Mouse (Mus musculus): ENCODE measurements at regions not wholly inside any gene's neighbourhood (a gene's known extent, or its start where the extent isn't known, plus 50 kb on each side); places are given as distances from the start of the nearest gene placed in this dataset.

DNA sequence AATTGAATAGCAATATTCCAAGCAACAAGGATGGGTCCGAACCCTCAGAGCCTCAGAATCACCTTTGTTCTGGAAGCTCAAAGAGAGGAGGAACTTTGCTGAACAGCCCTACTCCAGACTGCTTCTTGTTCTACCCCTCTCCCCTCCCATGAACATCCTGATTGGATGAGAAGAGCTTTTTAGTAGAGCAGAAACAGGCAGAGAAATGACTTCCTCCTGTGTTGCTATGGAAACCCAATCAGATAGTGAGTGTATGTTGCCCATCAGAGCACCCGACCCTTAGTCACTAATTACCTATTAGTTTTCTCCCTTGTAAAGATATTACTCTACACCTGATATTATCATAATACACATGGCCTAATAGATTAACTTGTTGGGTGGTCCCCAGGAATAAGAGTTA, 469.4 kb upstream of the Rgma start:
- DNase-seq (ENCODE audit: low spot score in 2 of 2) = no peak

DNA sequence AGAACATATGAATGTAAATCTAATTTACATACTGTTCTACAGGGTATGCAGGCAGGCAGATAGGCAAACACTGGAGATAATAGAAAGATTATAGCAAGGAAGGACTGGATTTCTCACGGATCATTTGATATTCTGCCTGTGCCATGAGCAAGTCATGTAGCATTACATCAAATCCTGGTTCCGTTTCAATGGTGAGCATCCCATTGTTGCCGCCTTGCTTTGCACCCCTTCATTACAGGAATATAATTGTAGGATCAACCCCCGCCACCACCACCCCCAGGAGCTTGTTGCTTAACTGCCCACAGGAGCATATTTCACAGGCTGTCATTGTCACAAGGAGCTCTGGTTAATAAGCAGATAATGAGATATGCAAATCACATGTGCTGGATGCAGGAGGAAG, 468.8 kb upstream of the Rgma start:
- no peak for DNase-seq (ENCODE audit: low spot score in 2 of 2)

DNA sequence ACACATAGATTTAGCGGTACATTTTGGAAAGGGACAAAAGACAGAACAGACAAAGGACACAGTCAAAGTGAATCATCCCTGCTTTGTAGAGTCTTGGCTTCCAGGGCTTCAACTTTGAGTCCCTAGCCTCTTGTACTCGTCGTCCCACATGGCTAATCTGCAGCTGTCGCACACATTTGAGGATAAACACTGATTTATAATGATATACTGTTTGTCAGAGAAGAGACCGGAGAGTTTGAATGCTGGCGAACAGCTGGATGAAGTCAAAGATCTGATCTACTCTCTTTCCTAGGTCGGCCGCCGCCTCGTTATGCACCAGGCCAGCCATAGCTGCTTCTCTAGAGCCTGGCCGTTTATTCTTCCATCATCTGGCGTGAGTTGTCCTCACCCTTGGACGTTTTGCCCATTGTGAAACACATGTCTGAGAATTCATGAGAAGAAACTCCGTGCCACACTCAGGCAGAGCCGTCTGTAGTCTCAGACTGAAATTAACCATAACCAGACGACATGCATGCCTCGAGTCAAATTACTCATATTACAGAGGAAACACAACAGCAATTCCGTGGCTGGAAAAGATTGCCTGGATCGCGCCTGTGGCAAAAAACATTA, 448.4 kb upstream of the Rgma start:
- no peak for DNase-seq (ENCODE audit: low spot score in 2 of 2)

DNA sequence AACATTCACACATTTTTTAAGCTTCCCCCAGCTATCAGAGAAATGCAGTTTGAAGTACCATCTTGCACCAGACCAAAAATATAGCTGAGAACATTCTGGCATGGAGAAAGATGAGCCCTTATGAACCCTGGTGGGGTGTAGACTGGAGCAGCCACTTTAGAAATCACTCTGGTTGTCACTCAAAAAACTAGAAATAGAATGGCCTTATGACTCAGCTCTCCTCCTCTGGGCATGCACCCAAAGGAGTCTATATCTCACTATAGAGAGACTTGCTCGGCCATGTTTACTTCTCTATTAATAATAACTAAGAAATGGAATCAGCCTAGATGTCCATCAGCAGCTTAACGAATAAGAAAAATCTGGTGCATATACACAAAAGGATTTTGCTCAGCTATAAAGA, 436.5 kb upstream of the Rgma start:
- DNase-seq (ENCODE audit: low spot score in 2 of 2) = no peak

DNA sequence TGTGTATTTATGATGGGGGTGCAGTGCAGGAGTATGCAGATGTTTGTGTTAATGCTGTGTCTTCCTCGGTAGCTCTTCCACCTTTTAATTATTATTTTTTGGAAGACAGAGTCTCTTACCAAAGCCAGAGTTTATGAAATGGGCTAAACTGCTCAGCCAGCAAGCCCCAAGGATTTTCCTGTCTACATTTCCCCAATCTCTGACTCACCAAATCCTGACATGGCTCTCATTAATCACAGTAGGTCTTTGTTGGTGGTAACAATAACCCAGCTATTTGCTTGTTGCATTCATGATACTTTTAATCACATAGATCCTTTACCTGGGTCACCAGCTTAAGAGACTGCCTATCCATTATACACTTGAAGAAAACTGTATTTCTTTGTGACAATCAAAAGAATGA, 427.8 kb upstream of the Rgma start:
- no peak for DNase-seq (ENCODE audit: low spot score in 2 of 2)

DNA sequence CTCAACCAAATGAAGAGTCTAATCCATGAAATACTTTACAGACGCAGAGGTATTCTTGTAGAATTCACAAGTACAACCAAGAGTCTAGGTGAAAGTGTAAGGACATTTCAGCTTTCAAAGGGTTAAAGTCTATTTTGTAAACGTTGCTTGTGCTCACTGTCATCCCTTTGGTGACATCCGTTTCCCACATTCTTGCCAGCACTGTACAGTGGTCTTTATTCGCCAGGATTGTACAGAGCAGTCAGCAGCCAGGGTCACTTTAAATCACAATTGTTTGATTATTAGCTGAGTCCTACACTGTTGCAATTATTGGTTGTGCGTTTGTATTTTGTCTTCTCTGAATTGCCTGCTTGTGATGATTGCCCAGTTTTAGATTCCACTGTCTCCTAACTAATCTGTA, 427.3 kb upstream of the Rgma start:
- DNase-seq (ENCODE audit: low spot score in 2 of 2) = no peak

DNA sequence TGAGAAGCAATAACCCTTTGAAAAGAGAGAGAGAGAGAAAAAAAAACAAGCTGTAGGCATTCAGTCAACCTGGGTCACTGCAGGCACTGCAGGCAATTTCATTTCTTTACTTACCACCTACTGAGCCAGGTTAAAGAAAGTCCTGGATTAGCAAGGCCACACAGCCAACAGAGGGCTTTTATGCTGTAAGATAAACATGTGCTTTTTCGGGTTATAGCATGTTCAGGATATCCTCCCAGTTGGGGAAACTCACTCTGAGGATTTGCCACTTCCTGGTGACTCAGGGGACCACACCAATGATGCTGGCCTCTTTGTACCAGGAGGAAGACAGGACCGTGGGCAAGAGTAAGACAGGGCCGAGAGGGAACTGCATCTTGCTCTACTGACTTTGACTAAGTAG, 426.6 kb upstream of the Rgma start:
- no peak for DNase-seq (ENCODE audit: low spot score in 2 of 2)

DNA sequence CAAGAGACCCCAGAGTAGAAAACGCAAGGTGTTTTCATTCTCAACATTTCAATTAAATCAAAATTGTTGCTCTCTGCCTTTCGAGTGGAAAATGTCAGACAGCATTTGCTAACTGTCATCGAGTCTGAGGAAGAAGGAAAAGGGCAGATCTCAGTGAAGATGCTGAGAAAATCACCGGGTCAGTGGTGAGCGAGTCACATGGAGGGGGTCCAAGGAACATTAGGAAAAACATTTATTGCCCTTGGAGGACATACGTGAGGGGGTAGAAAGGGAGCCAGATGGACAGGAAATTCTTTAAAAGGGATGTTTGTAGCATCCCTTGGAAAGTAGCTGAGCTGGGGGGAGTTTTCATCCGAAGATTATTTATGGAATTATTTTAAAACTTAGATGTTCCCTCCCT, 425.4 kb upstream of the Rgma start:
- DNase-seq (ENCODE audit: low spot score in 2 of 2) = no peak

DNA sequence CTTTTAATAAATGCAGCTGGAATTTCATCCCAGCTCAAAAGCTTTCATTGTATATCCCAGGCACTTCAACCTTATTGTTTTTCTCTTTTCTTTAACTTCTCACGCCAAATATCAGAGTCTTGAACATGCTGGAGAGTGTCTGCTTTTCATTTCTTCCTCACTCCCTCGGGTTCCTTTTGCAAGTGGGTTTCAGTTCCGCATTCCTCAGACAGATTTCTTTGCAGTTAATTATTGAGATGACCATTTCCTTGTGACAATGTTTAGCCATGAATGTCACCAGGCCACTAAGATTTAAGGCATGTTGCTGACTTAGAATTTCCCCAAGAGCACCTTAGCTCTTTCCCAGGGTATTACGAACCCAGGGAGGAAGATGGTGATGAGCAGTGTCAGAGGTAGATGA, 417.6 kb upstream of the Rgma start:
- DNase-seq (ENCODE audit: low spot score in 2 of 2) = no peak

DNA sequence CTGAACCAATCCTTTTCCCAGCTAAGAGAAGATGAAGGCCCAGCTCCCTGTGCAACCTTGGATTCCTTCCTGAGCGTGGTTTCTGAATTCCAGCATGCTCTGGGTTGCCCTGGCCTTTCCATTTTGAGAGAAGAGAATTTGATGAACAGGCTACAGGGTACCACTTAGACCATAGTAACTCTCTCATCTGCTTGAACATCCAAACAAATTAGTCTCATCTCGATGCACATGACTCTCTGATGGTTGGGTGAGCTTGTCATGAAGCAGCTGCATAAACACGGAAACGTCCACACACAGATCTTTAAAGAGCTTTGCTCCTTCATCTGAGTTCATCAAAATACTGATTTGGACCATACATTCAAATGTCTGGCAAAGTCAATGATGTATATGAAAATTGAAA, 414.0 kb upstream of the Rgma start:
- no peak for DNase-seq (ENCODE audit: low spot score in 2 of 2)

DNA sequence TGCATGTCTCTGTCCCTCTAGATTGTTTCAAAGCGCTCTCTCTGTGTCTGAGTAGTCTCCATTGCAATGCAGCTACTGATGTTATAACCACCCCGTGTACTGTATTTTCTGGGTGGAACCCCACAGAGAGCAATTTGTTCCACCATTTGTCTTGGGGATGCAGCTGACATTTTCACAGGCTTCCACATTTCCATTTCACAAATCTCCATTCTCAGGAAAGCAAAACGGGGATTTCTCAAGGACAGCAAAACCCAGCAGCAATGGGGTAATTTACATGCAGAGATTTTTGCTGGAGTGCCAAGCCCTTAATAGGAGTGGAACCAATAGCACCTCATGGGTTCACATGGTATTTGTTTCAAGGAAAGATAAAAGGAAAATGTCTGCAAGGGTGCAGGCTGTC, 412.5 kb upstream of the Rgma start:
- DNase-seq (ENCODE audit: low spot score in 2 of 2) = no peak

DNA sequence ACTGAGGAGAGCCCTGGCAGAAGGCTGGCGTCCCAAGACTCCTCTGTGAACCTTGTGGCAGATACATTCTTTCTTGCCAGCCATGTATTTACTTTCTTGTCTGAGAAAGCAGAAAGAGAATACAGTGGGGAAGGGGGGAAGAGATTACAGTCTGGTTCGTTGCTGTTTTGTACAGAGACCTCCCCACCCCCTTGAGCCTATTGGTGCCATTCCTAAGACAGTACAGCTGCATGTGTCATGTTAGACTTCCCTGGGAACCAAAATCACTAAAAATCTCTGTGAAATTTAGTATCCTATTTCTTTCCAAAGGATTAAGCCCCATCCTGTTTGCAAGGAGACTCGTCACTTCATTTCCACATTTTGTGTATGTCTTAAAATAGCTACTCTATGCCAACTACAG, 411.4 kb upstream of the Rgma start:
- DNase-seq (ENCODE audit: low spot score in 2 of 2) = no peak

DNA sequence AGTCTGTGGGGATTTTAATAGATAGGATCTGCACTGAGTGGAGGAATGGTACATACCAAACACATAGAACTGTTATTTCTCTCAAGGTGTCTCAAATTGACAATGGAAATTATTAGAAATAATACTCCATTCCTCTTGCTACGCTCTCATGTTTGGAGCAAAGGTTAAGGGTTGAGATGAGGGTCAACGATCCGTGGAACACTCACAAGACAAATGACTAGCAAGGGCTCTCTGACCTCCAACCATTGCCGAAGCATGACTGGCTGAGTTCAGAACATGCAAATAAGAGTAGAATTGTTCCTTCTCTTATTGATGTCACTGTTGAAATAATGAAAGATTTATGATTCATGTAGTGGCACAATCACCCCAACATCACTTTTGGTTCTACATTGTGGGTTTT, 407.1 kb upstream of the Rgma start:
- DNase-seq (ENCODE audit: low spot score in 2 of 2) = no peak

DNA sequence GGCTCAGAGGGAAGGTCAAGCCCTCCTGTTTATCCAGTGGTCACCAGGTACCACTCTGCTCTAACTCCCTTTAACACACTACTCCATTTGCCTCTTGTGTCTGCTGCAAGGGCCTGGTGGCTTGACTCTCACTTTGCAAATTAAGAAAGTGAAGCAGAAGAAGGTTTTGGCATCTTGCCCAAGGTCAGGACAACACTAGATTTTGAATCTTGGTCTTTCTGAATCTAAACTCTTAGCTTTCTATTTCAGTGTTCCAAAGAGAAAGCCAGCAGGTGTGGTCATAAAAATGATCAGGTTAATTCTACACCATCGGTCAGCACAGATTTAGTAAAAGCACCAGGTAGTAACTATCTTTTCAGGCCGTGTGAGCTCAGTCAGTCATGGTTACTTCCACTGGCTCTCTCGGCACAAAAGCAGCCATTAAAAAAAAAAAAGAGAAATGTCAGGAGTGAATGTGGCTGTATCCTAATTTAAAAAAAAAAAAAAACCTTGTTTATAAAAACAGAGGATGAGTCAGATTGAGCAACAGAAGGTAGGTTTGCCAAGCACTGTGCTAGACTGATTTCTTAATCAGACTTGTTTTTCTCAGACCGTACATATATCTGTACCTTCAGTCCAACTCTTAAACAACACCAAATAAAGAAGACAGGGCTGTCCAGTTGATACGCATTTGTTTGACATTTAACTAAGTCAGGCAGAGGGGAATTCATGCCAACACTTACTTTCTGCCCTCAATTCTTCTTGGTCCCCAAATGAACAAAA, 403.6 kb upstream of the Rgma start:
- DNase-seq (ENCODE audit: low spot score in 2 of 2) = no peak

DNA sequence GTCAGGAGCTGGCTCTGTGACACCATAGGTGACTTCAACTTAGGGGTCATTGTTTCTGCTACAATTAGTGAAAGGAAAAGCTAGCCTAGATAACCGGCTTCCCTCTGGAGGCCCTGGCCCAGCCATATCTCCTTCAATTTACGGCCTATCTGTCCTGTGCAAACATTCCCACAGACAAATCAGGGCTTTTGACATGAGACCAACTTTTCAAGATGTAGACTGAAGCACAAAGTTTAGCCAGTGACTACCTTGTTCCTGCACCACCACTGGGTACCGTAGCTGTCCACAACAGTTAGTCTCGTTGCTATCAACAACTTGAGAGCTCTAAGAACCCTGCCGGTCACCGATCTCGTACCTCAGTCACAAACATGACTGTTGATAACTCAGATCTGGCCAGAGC, 402.9 kb upstream of the Rgma start:
- no peak for DNase-seq (ENCODE audit: low spot score in 2 of 2)

DNA sequence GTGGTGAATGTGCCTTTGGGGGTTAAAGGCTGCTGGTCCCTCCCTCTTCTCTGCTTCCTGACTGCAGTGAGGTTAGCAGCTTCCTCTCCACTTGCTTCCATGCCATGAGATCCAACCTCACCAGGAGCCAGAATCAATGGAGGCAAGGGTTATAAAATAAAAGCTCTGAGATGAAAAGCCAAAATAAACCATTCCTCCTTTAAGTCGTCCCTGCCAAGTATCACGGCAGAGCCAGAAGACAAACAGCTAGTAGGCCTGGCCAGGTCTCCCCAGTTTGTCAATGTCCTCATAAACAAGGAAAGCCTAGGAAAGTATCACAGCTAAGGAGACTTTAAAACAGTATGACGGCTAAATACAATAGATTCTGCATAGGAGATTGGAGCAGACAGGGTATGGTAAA, 401.5 kb upstream of the Rgma start:
- no peak for DNase-seq (ENCODE audit: low spot score in 2 of 2)

DNA sequence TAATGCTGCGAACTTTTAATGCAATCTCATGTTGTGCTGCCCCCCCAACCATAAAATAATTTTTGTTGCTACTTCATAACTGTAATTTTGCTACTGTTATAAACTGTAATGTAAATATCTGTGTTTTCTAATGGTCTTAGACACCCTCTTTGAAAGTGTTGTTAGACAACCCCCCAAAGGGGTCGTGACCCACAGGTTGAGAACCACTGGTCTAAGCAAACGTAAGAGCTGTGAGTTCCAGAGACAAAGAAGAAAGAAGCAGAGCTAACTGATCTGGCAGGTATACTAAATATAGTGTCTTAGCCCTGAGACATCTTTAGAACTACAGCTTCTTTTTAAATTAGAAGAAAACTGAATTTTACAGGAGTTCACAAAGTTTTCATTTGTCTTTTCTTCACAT, 400.9 kb upstream of the Rgma start:
- no peak for DNase-seq (ENCODE audit: low spot score in 2 of 2)

DNA sequence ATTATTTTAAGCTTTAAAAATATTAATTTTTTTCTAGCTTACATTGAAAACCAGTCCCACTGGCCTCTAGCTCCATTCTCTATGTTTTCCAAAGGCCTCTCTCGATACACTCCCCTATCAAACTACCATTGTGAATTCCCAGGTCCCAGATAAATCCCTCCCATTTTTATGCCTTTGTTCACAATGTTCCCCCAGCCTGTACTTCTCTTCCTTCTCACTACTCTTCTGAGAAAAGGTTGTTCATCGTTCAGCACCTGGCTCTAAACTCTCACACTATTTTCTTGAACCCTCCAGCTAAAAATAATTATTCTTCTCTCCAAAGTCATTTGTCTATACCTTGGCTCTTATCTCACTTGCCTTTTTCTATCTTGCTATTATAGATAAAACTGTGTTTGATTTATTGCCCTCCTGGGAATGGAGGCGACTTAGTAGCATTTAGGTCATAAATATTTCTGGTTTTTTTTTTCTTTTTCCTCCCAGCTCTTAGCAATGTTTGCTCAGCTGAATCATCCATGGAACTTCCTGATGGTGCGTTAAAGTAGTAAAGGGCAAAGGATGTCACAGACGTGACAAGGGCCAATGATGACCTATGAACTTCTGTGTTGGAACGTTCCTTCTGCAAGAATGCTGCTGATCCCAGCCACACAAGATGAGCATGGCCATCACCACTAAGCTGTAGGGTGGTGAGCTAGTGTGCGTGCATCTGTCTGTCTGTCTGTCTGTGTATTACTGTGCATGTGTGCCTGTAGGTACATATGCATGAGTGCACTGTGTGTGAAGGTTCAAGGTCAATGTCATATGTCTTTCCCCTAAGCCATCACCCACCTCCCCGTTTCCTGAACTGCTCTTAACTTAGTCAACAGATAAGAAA, 384.5 kb upstream of the Rgma start:
- no peak for DNase-seq (ENCODE audit: low spot score in 2 of 2)

DNA sequence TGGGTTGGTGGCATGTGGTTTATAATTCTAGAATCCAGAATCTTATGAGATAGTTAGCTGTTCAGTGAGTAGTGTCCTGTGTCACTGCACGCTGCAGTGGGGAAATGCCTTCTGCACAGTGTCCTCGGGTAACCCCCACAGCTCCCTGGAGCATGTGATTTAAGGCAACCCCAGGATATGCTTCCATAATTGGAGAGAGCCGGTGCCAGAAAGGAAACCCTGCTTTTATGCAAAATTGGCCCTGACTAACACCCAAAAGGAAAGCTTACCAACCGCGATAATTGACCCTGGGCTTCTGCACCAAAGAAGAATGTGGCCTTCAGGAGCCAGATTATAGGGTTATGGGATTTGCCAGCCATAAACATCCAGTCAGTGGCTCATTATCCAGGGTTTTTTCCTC, 376.9 kb upstream of the Rgma start:
- no peak for DNase-seq (ENCODE audit: low spot score in 2 of 2)

DNA sequence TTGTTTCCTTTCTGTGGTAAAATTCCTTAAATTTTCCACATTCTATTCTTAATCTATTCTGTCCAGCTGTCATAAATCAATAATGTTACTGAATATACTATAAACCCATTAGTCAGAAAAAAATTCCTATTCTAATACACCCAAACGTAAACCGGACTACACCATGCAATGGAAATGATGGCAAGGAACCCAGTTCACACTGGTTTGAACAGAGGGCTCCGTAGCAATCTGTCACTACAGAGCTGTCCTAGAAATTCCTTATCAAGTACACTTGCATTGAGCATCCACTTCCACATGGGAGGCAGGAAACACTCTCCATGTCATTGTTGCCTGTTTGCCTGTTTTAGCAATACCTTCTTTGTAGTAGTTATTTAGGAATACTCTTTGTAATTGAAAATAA, 356.2 kb upstream of the Rgma start:
- DNase-seq (ENCODE audit: low spot score in 2 of 2) = no peak

DNA sequence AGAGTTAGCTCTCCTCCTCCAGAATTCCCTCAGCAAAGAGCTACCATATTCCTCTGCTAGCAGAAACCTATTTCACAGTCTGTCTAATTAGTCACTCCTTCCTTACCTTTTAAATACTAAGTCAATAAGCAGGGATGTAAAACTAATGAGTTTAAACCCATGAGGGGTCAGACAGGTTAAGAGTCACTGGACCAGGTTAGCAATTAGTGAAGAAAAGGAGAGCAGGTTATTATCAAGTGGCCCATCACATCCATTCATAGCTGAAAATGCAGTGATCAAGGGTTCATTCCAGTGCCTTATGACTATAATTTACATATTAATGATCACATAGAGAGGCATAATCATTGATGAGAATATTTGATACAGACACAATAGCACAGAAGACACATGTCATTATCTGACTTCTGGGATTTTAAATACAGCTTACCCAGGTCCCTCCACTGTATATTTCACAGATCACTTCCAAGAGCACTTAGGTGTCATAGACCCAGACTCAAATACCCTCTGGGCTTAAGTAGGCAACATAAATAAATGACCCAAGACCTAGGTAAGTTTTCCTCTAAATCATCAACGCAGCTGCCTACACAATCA, 355.4 kb upstream of the Rgma start:
- no peak for DNase-seq (ENCODE audit: low spot score in 2 of 2)

DNA sequence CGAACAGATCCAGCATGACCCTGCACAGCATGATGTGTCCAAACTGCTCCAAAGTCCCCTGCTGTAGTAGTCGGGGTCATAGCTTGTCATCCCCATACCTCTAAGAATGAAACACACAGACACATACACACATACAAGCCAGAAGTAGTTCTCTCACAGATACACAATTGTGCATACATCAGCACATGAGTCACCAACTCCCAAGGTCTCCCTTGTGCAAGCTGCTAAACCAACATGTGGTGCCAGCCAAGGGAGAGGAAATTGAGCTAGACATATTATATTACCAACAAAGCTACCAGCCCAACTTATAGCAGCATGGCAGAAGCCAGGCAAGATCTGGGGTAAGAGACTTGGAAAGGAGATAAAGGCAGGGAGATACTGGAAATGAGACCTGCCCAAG, 353.5 kb upstream of the Rgma start:
- DNase-seq (ENCODE audit: low spot score in 2 of 2) = no peak

DNA sequence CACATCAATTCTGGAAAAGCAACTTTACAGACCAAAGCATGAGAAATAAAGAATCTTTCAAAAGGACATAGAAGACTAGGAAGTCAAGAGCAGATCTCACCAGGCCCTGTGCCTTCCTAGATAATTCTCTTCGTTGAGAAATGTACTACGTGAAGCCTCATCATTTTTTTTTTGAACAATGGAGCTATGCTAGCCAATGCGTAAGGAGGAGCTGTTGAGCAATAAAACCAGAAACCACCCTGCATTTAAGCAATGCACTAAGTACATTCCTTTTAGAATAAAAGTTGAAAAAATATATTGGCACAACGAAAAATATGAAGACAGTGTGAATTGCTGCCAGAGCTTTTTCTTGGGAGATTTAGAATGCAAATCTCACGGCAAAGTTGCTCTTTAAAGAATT, 349.7 kb upstream of the Rgma start:
- no peak for DNase-seq (ENCODE audit: low spot score in 2 of 2)

Measured in spleen, postnatal 10 days (tissue).